Mouse (Mus musculus) lung, adult 2 months (tissue): Measurements from ENCODE around the gene Cisd1.

Source experiments
- CTCF ChIP-seq: fragments of 200-500 bp; IDR thresholded peaks from 2 replicates; pipeline ENCODE4 v1.5.1; 2011; ENCODE audit warnings: mild to moderate bottlenecking, low read length, control low read depth; ENCODE audit not compliant: insufficient read depth
- POLR2A ChIP-seq: fragments of 200-500 bp; IDR thresholded peaks from 2 replicates; pipeline ENCODE4 v1.6.1; 2011; ENCODE audit warnings: low read depth, mild to moderate bottlenecking, control low read depth, low read length, borderline replicate concordance; ENCODE audit errors: extremely low read depth

DNA sequence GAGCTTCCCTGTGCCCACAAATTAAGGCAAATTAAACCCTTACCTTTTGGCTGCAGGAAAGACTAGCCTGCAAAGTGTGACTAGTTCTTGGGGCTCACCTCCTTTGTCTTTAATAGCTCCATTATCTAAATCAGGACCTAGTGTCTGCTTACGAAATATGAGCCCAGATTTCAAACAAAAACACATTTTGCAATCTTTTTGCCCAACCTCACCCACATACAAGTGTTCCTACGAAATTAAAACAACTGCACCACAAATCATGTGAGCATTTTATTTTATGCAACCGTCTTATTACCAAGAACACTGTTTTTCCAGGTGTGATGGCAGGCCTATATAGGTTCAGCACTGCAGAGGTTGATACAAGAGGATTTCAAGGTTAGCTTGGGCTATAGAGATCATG lies 1.6 kb downstream of the Cisd1 start:
- TF ChIP-seq CTCF (no peak), POLR2A (no peak)
